Mouse (Mus musculus) CH12.LX (cell line): ENCODE data around the gene Bclaf1.

ENCODE experiments used
- POLR2A ChIP-seq: IDR thresholded peaks from 2 replicates; pipeline ENCODE4 v1.6.1; 2011; ENCODE audit warnings: low read depth, mild to moderate bottlenecking, improper control_type of control experiment, low read length
- POLR2AphosphoS2 ChIP-seq: IDR thresholded peaks from 2 replicates; pipeline ENCODE4 v1.6.1; 2011; ENCODE audit warnings: low read depth, low read length, improper control_type of control experiment
- RAD21 ChIP-seq: IDR thresholded peaks from 2 replicates; pipeline ENCODE4 v1.6.1; 2011; ENCODE audit warnings: low read depth, mild to moderate bottlenecking, low read length, improper control_type of control experiment, moderate library complexity
- RCOR1 ChIP-seq: conservative IDR thresholded peaks from 2 replicates; pipeline ENCODE4 v1.6.1; 2012; ENCODE audit warnings: low read depth, mild to moderate bottlenecking, inconsistent platforms, low read length, improper control_type of control experiment
- TCF12 ChIP-seq: IDR thresholded peaks from 2 replicates; pipeline ENCODE4 v1.6.1; 2014; ENCODE audit warnings: low read depth, mild to moderate bottlenecking, inconsistent platforms, low read length, improper control_type of control experiment

- no peak for TF ChIP-seq RAD21
- TF ChIP-seq POLR2A: no peak
- TF ChIP-seq POLR2AphosphoS2: no peak
- TF ChIP-seq RCOR1: no peak
- TF ChIP-seq TCF12: no peak
Observed at GRCm38 (mm10) chr10:20312736-20313301, 550 bp downstream of the Bclaf1 start.
